Mouse (Mus musculus): ENCODE results near the gene Prr12.

- TF ChIP-seq GATA1 (IDR thresholded peaks at IDR 0.05; ENCODE audit: borderline replicate concordance, low read length) (no peak), FLI1 (IDR thresholded peaks at IDR 0.05; ENCODE audit: low read length) (no peak)
Observed at GRCm38 (mm10) chr7:45012011-45012410, 40.7 kb downstream of the Prr12 start.
